Mouse (Mus musculus) NIH3T3 (cell line): ENCODE results near the gene Lmna.

Source experiments
- DNase-seq: peaks from one replicate; pipeline ENCODE4 v3.0.0-alpha.2; 2012; ENCODE audit warnings: low read depth

The Lmna gene

DNA sequence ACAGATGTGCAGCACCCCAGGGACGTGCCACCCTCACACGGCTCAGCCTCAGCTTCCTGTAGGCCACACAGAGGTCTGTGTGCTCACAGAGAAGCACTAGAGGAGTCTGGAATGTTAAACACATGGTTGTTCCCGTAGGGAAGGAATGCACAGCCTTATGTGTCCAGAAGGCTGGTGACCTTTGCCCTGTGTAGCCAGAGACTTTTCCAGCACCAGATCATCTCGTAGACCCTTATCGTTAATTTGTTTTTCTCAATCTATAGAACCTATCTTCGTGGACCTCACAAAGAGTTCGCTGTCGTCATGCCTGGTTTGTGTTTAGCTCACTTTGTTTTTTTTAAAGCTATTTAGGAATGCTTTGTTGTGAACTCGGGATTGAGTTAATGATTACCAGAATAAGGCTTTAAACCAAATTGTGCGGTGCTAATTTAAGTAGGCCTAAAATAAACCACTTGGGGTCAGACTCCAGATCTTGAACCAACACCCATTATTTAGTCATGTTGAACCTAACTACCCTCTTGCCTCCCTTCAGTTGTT lies 38.7 kb downstream of the Lmna start:
- no peak for DNase-seq

DNA sequence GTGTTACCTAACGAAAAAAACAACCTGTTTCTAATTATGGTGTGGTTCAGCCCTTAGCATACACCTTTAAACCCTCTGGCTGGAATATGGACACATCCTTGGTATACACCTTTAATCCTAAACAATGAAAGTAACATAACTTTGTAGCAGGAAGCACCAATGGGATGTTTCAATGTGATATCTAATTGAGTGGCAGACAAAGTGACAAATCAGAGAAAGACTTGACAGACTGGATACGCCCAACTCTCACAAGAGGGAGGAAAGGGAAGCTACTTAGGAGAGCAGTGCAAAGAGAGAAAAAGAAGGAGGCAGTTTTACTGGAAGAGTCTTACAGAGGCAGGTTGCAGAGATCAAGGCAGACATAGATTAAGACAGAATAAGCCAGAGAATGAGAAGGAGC lies 40.3 kb downstream of the Lmna start:
- no peak for DNase-seq

GRCm38 (mm10) chr3:88467116-88467824 lies 42.5 kb downstream of the Lmna start:
- peak; percentile 95 for DNase-seq

- DNase-seq: peak; percentile 87
These were observed 44.6 kb downstream of the Lmna start for GRCm38 (mm10) chr3:88465127-88465526.

GRCm38 (mm10) chr3:88464425-88464824 lies 45.3 kb downstream of the Lmna start:
- peak; percentile 67 for DNase-seq

GRCm38 (mm10) chr3:88460983-88461696 lies 48.6 kb downstream of the Lmna start, which contains the start of gene Sema4a:
Sema4a (minus strand) TSS chr3:88461182.
- DNase-seq: peak; percentile 53

DNA sequence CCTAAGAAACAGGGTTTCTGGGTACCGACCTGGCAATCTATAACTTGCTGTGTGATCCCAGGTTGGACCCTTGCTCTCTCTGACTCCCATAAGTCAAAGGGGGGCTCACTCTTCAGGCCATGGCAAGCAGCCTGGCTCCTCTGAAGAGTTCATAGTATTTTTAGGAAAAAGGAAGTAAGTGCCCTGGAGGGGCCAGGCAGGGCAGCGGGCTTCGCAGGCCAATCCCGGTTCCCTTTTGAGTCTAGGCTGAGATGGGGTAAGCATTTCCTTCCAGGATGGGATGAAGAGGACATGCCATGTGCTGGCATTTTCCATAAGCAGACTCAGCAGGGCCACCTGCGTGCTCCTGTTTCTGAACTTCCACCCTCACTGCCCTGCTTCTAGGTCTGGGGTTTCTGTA lies 49.7 kb downstream of the Lmna start:
- no peak for DNase-seq

- DNase-seq: no peak
These were observed 51.0 kb downstream of the Lmna start for GRCm38 (mm10) chr3:88458778-88459219.

DNA sequence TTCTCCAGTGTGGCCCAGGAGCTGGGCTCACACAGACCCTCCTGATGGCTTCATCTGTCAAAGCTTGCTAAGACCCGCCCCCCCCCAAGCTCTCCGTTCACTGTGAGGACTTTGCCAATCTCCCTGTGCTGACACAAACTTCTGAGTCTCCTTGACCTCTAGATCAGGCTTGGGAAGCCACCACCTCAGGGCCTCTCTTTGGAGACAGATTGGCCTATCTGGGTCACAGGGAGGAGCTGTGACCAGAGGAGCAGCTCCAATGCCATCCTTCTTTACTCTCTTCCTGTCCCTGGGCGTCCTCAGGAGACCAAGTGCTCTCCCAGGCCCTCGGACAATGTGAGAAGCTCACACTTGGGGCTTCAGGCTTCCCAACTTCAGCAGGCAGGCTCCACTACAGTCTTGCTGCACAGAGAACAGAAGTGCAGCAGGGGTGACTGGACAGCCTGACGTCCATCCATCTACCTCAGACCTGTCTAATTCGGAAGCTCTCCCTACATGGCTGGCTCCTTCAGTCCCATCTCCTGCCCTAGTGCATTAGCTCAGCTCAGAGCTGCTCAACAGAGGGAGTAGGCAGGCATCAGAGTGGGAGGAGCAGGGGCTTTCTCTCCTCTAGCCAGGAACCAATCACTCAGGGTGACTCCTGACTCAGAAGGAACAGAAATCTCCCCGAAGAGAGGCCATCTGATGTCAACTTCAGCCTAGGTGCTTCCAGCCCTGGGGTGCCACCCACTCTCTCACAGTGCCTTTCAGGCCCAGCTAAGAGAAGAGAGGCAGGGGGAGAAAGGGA lies 52.8 kb downstream of the Lmna start:
- DNase-seq: peak; percentile 28

DNA sequence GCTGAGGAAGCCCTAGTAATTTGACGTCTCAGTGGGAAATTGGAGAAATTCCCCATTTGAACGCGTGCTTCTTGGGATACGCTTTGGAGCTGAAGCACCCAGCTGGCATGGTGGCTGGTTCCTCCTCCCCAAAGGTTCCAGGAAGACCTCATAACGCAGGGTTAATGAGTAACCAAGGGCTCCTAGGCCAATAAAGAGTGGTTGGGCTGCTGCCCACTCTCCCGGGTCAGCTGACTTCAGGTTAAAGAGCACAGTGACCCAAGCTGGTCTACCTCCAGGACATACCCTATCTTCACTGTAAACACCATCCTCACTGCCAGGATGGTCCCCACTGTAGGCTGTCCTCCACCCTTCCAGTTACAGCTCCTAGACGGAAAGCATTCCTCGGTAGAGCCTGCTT lies 53.4 kb downstream of the Lmna start:
- no peak for DNase-seq

GRCm38 (mm10) chr3:88455588-88456264 lies 54.0 kb downstream of the Lmna start:
- no peak for DNase-seq

GRCm38 (mm10) chr3:88454762-88455587 lies 54.8 kb downstream of the Lmna start:
- no peak for DNase-seq

DNA sequence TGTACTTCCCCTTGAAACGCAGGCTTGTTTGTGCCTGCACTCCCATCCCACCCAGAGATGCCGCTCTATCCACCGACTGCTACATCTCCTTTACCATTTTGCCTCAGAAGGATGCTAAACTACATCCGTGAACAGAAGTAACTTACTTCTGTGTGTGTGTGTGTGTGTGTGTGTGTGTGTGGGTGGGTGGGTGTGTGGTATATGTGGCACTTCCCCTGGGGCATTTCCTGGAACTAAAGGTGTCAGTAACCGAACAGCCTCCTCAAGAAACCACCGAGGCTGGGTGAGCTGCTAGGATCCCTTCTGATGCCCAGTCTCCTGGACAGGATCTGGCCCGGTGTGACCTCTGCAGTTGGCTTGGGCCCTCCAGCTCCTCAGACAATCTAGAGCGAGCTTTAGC lies 55.8 kb downstream of the Lmna start:
- DNase-seq: no peak

DNA sequence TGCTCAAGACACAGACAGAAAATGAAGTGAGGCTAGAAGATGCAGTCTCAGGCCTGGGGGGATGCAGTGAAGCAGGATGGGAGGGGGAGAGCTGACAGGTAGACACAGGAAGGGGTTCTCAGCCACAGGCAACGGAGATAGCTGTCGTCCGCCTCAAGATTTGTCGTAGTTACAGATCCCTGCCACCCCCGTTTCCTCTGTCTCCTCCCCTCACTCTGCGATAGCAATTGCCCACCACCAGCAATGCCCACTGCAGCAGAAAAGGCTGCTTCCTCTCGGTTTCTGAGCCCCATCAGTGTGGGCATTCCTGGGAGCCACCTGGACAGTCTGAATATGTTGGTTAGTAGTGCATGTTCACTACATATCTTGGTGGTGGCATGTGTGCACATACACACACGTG lies 56.4 kb downstream of the Lmna start:
- DNase-seq: no peak

DNA sequence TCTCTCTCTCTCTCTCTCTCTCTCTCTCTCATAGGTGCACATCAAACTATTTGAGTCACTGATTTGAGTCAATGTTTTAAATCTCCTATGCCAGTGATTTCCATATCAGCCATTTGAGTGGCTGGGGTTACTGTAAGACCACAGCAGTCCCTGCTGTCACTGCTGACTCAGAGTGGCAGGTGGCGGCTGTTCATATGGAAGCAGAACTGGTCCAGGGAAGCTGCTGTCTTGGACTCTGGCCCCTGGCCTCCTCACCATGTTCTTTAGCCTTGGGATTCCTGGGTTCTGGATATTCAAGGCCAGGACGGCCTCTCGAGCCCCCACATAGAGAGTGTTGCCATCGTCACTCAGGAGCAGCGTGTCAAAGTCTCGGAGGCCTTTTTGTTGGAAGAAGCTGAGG lies 57.0 kb downstream of the Lmna start:
- DNase-seq: no peak

GRCm38 (mm10) chr3:88452246-88452645 lies 57.5 kb downstream of the Lmna start:
- DNase-seq: no peak

GRCm38 (mm10) chr3:88450379-88451131 lies 59.2 kb downstream of the Lmna start:
- DNase-seq: no peak

- no peak for DNase-seq
These were observed 60.2 kb downstream of the Lmna start for GRCm38 (mm10) chr3:88449395-88450023.

- DNase-seq: no peak
These were observed 61.3 kb downstream of the Lmna start for GRCm38 (mm10) chr3:88448443-88448842.

DNA sequence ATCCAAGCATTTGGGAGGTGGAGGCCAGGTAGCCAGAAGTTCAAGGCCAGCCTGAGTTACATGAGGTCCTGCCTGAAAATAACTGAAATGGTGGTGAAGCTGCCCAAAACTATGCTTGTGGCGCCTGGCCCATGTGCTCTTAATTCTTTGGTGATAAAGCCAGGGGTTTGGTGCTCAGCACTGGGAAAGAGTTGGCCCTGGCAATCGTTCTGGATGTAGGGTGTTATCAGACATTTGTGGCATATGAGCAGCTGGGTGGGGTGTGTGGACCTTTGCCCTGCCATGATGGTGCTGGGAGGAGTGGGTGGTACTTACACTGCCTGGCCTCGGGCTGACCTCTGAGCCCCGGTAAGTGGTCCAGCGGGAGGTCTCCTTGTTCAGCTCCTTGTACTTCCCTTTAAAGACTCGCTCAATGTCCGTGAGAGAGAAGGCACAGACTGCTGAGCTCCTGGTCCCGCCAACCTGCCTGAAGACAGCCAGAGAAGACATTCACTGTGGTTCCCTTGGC lies 62.0 kb downstream of the Lmna start:
- DNase-seq: no peak
